Mouse (Mus musculus) c-Kit-positive CD71-positive TER-119-negative erythroid progenitor cells, embryonic 14.5 days (primary cell): ENCODE measurements around the gene Kalrn.

Source experiments
- DNase-seq: peaks from one replicate; pipeline ENCODE4 v3.0.0-alpha.2; 2013; ENCODE audit warnings: low read depth

Kalrn gene

GRCm38 (mm10) chr16:33986993-33987392 is 586.3 kb downstream of the Kalrn start:
- DNase-seq: no peak

GRCm38 (mm10) chr16:33985372-33985771 is 588.0 kb downstream of the Kalrn start:
- no peak for DNase-seq

- DNase-seq: no peak
Measured at GRCm38 (mm10) chr16:33983712-33984111, 589.6 kb downstream of the Kalrn start.

GRCm38 (mm10) chr16:33979855-33980254 is 593.5 kb downstream of the Kalrn start:
- no peak for DNase-seq

GRCm38 (mm10) chr16:33967283-33967640 is 606.1 kb downstream of the Kalrn start:
- DNase-seq: peak; percentile 40

- DNase-seq: peak; percentile 61
Measured at GRCm38 (mm10) chr16:33966538-33967282, 606.6 kb downstream of the Kalrn start, which contains the start of gene Umps. Umps (minus strand) TSS chr16:33967038.

GRCm38 (mm10) chr16:33965878-33966537 is 607.3 kb downstream of the Kalrn start:
- DNase-seq: no peak

GRCm38 (mm10) chr16:33963509-33963908 is 609.8 kb downstream of the Kalrn start:
- DNase-seq: no peak

GRCm38 (mm10) chr16:33954793-33955192 is 618.5 kb downstream of the Kalrn start:
- no peak for DNase-seq

- no peak for DNase-seq
Measured at GRCm38 (mm10) chr16:33953008-33953407, 620.3 kb downstream of the Kalrn start.

GRCm38 (mm10) chr16:33950830-33951229 is 622.5 kb downstream of the Kalrn start:
- DNase-seq: peak; percentile 74

GRCm38 (mm10) chr16:33950386-33950785 is 622.9 kb downstream of the Kalrn start:
- DNase-seq: no peak

GRCm38 (mm10) chr16:33947664-33948571 is 625.4 kb downstream of the Kalrn start:
- no peak for DNase-seq

GRCm38 (mm10) chr16:33946021-33946420 is 627.3 kb downstream of the Kalrn start:
- DNase-seq: no peak

- no peak for DNase-seq
Measured at GRCm38 (mm10) chr16:33944772-33945171, 628.6 kb downstream of the Kalrn start.

- no peak for DNase-seq
Measured at GRCm38 (mm10) chr16:33944126-33944525, 629.2 kb downstream of the Kalrn start.

- DNase-seq: no peak
Measured at GRCm38 (mm10) chr16:33943388-33943787, 629.9 kb downstream of the Kalrn start.

- DNase-seq: no peak
Measured at GRCm38 (mm10) chr16:33942341-33942740, 631.0 kb downstream of the Kalrn start.

GRCm38 (mm10) chr16:33941271-33941781 is 632.0 kb downstream of the Kalrn start:
- no peak for DNase-seq

GRCm38 (mm10) chr16:33940095-33940494 is 633.2 kb downstream of the Kalrn start:
- DNase-seq: no peak

- DNase-seq: no peak
Measured at GRCm38 (mm10) chr16:33939636-33940035, 633.7 kb downstream of the Kalrn start.

- DNase-seq: no peak
Measured at GRCm38 (mm10) chr16:33939133-33939531, 634.2 kb downstream of the Kalrn start.
